Mouse (Mus musculus) mature B cell (primary cell): ENCODE data around the gene Cyb5rl.
"Not testable (repeated sequence)": the region's sequence is repeated elsewhere in the genome, so short reads cannot be mapped to it uniquely, and the experiment has no call there.

Experiments
- in situ Hi-C: fragments of 300-500 bp; cut with MboI; formaldehyde crosslinking; loops from 2 replicates; pipeline ENCODE4 v1.14.3; 2019

Cyb5rl gene

GRCm38 (mm10) chr4:107109181-107109580 lies 42.4 kb downstream of the Cyb5rl start:
- in situ Hi-C loops, result not testable (repeated sequence)

- in situ Hi-C loops, result no loop called here
These were observed 47.5 kb downstream of the Cyb5rl start for GRCm38 (mm10) chr4:107114278-107114677.

- in situ Hi-C loops, result no loop called here
These were observed 51.1 kb downstream of the Cyb5rl start for GRCm38 (mm10) chr4:107117741-107118385.

- in situ Hi-C loops, result no loop called here
These were observed 52.3 kb downstream of the Cyb5rl start for GRCm38 (mm10) chr4:107119056-107119455.

- in situ Hi-C loops, result no loop called here
These were observed 53.9 kb downstream of the Cyb5rl start for GRCm38 (mm10) chr4:107120676-107121075.

GRCm38 (mm10) chr4:107121165-107121943 lies 54.6 kb downstream of the Cyb5rl start:
- in situ Hi-C loops, result no loop called here

GRCm38 (mm10) chr4:107124376-107124775 lies 57.6 kb downstream of the Cyb5rl start:
- in situ Hi-C loops, result no loop called here

GRCm38 (mm10) chr4:107125101-107125500 lies 58.3 kb downstream of the Cyb5rl start:
- in situ Hi-C loops, result no loop called here

- in situ Hi-C loops, result no loop called here
These were observed 59.6 kb downstream of the Cyb5rl start for GRCm38 (mm10) chr4:107126389-107126788.

GRCm38 (mm10) chr4:107126891-107127524 lies 60.2 kb downstream of the Cyb5rl start:
- in situ Hi-C loops, result no loop called here

GRCm38 (mm10) chr4:107127901-107128669 lies 61.3 kb downstream of the Cyb5rl start:
- in situ Hi-C loops, result no loop called here

GRCm38 (mm10) chr4:107129373-107129772 lies 62.6 kb downstream of the Cyb5rl start:
- in situ Hi-C loops, result no loop called here

GRCm38 (mm10) chr4:107130534-107130933 lies 63.7 kb downstream of the Cyb5rl start:
- in situ Hi-C loops, result no loop called here

GRCm38 (mm10) chr4:107134891-107135290 lies 68.1 kb downstream of the Cyb5rl start:
- in situ Hi-C loops, result no loop called here

GRCm38 (mm10) chr4:107135663-107136062 lies 68.9 kb downstream of the Cyb5rl start:
- in situ Hi-C loops, result no loop called here

GRCm38 (mm10) chr4:107136531-107136930 lies 69.7 kb downstream of the Cyb5rl start:
- in situ Hi-C loops, result no loop called here
